Mouse (Mus musculus): ENCODE measurements at regions not wholly inside any gene's neighbourhood (a gene's known extent, or its start where the extent isn't known, plus 50 kb on each side); places are given as distances from the start of the nearest gene placed in this dataset.

GRCm38 (mm10) chr3:21423139-21423538 lies 653.3 kb upstream of the Tbl1xr1 start:
- no peaks in the 10 kb centered on the region for H3K9me3 ChIP-seq (replicated peaks)
- WGBS: 80% methylated on average over 5 of the region's 5 CpGs
- H3K4me3 ChIP-seq: no peak overlapping the region
- H3K4me1 ChIP-seq: peaks cover 10% of the 10 kb centered on the region; the same call in 1 of the 2 replicates
- no peaks in the 10 kb centered on the region for H3K36me3 ChIP-seq
- DNase-seq (ENCODE audit: low spot score): no peak
- no peaks in the 10 kb centered on the region for H3K27me3 ChIP-seq (ENCODE audit: low read depth, poor library complexity, severe bottlenecking)
- no peak overlapping the region for H3K27ac ChIP-seq

DNA sequence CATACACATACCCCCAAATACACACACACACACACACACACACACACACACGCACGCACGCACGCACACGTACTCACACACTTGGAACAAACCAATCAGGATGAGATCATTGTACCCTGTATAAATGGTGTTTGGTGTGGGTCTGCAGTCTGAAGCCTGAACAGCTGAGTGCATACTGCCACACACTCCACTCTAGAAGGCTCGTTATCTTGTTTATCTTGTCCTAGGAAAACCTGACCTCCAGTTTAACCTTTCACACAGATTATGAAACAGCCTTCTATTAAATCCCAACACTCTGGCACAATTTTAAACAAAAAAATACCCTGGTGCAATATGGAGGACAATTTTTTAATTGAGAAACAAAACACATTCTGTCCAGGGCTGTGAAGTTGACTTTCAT lies 649.9 kb upstream of the Tbl1xr1 start:
- no peaks in the 10 kb centered on the region for H3K36me3 ChIP-seq
- peaks cover 10% of the 10 kb centered on the region; the same call in 1 of the 2 replicates for H3K4me1 ChIP-seq
- no peaks in the 10 kb centered on the region for H3K27me3 ChIP-seq (ENCODE audit: low read depth, poor library complexity, severe bottlenecking)
- WGBS: 78% methylated on average over 6 of the region's 6 CpGs
- no peak overlapping the region for H3K27ac ChIP-seq
- no peak overlapping the region for H3K4me3 ChIP-seq
- no peaks in the 10 kb centered on the region for H3K9me3 ChIP-seq (replicated peaks)
- DNase-seq (ENCODE audit: low spot score): no peak

DNA sequence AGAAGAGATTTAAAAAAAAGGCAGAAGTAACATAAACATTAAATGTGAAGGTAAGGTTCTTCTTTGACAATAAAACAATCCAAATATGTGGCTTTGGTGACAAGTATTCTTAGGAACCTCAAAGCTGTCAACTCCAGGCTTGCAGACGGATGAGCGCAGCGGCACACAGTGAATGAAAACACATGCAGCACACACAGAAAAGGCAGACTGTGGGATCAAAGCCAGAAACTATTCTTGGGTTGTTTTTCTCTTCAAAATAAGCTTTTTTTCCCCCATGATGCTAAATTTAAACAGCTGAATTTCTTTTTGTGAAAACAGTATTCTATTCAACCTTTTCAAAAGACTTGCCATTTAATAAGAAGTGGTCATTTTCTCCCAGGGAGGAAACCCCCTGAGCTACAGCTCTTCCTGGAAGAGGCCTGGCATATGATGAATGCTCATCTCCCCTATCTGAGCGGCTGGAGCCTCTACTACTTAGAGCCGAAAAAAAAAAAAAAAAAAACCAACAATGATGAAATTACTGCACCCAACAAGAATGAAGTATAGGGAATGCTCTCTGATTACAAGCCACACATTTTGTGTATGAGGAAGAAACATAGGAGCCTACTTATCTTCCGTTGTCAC lies 648.9 kb upstream of the Tbl1xr1 start:
- Histone ChIP-seq H3K4me1 (peaks cover 10% of the 10 kb centered on the region; the same call in 1 of the 2 replicates), H3K27me3 (ENCODE audit: low read depth, poor library complexity, severe bottlenecking) (no peaks in the 10 kb centered on the region), H3K27ac (no peak overlapping the region), H3K4me3 (no peak overlapping the region), H3K36me3 (no peaks in the 10 kb centered on the region), H3K9me3 (replicated peaks) (no peaks in the 10 kb centered on the region)
- WGBS: 53% methylated on average over 6 of the region's 6 CpGs
- DNase-seq (ENCODE audit: low spot score): no peak

DNA sequence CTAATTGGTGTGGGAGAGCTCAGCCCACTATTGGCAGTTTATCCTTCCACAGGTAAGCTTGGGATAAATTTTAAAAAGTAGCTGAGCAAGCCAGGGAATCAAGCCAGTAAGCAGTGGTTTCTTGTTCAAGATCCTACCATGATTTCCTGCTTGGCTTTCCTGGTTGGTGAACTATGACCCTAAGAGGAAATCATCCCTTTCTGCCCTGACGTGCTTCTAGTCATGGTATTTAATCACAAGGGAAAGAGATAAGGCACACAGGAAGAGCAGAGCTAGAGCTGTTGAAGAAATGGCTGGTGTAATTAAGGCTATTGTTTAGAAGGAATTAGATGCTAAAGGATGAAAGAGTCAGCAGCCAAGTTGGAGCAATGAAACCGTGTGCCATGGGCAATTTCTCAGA lies 648.3 kb upstream of the Tbl1xr1 start:
- Histone ChIP-seq H3K27me3 (ENCODE audit: low read depth, poor library complexity, severe bottlenecking) (no peaks in the 10 kb centered on the region), H3K36me3 (no peaks in the 10 kb centered on the region), H3K27ac (no peak overlapping the region), H3K4me3 (no peak overlapping the region), H3K4me1 (peaks cover 10% of the 10 kb centered on the region; the same call in 1 of the 2 replicates), H3K9me3 (replicated peaks) (no peaks in the 10 kb centered on the region)
- WGBS: 28% methylated on average over 2 of the region's 2 CpGs
- DNase-seq (ENCODE audit: low spot score): no peak

DNA sequence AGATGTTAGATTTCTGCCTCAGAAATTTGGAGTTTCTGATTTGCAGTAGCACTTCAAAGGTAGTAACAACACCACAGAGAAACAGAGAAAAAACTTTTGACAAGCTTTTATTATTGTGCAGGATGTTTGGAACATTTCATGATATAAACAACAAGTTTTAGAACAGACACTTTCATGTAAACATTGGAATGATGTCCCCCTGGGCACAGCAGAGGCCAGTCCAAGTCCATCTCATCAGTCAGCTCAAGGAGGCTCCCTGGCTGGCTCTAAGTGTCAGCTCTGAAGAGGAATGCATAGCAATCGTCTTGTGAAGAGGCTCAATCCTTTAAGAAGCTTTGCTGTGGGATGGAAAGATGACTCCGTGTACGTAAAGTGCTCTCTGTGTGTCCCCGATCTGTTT lies 612.2 kb upstream of the Tbl1xr1 start:
- H3K36me3 ChIP-seq: no peaks in the 10 kb centered on the region
- 74% methylated on average over 4 of the region's 4 CpGs for WGBS
- H3K27me3 ChIP-seq (ENCODE audit: low read depth, poor library complexity, severe bottlenecking): no peaks in the 10 kb centered on the region
- no peak overlapping the region for H3K4me3 ChIP-seq
- no peaks in the 10 kb centered on the region for H3K4me1 ChIP-seq
- no peak for DNase-seq (ENCODE audit: low spot score)
- no peaks in the 10 kb centered on the region for H3K9me3 ChIP-seq (replicated peaks)
- H3K27ac ChIP-seq: no peak overlapping the region

- Histone ChIP-seq H3K27ac (no peak overlapping the region), H3K4me1 (no peaks in the 10 kb centered on the region), H3K9me3 (replicated peaks) (no peaks in the 10 kb centered on the region), H3K27me3 (ENCODE audit: low read depth, poor library complexity, severe bottlenecking) (no peaks in the 10 kb centered on the region), H3K36me3 (no peaks in the 10 kb centered on the region), H3K4me3 (no peak overlapping the region)
- 62% methylated on average over 7 of the region's 7 CpGs for WGBS
- no peak for DNase-seq (ENCODE audit: low spot score)
Observed at GRCm38 (mm10) chr3:21466113-21466645, 610.3 kb upstream of the Tbl1xr1 start.

- Histone ChIP-seq H3K27ac (no peak overlapping the region), H3K4me1 (peaks cover 19% of the 10 kb centered on the region), H3K4me3 (no peak overlapping the region), H3K9me3 (replicated peaks) (no peaks in the 10 kb centered on the region), H3K36me3 (no peaks in the 10 kb centered on the region), H3K27me3 (ENCODE audit: low read depth, poor library complexity, severe bottlenecking) (no peaks in the 10 kb centered on the region)
- DNase-seq (ENCODE audit: low spot score): no peak
- 74% methylated on average over 4 of the region's 4 CpGs for WGBS
Observed at GRCm38 (mm10) chr3:21477366-21477765, 599.1 kb upstream of the Tbl1xr1 start.

- no peaks in the 10 kb centered on the region for H3K36me3 ChIP-seq
- no peak overlapping the region for H3K4me3 ChIP-seq
- no peaks in the 10 kb centered on the region for H3K27me3 ChIP-seq (ENCODE audit: low read depth, poor library complexity, severe bottlenecking)
- peak overlapping the region; percentile 62; the same call in 1 of the 2 replicates for H3K27ac ChIP-seq
- DNase-seq (ENCODE audit: low spot score): peak; percentile 34
- H3K9me3 ChIP-seq (replicated peaks): no peaks in the 10 kb centered on the region
- H3K4me1 ChIP-seq: peaks cover 19% of the 10 kb centered on the region
- WGBS: 43% methylated on average over 5 of the region's 5 CpGs
Observed at GRCm38 (mm10) chr3:21479021-21479795, 597.2 kb upstream of the Tbl1xr1 start.

DNA sequence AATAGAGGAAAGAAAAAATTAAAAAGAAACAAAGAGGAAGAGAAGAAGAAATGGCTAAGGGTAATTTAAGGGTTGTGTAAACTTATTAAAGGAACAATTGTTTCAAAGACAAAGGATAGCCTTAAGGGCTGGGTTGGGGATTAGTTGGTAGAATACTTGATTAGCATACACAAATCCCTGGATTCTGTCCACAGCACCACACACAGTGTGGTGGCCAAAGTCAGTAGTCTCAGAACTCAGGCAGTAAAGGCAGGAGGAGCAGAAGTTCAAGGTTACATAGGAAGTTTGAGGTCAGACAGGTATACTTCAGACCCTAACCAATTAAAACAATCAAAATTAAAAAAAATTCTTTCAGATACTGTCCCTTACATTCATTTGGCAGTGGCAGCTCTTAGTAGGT lies 596.6 kb upstream of the Tbl1xr1 start:
- H3K27ac ChIP-seq: no peak overlapping the region
- no peak overlapping the region for H3K4me3 ChIP-seq
- DNase-seq (ENCODE audit: low spot score): no peak
- H3K4me1 ChIP-seq: peaks cover 19% of the 10 kb centered on the region
- no peaks in the 10 kb centered on the region for H3K36me3 ChIP-seq
- H3K9me3 ChIP-seq (replicated peaks): no peaks in the 10 kb centered on the region
- no peaks in the 10 kb centered on the region for H3K27me3 ChIP-seq (ENCODE audit: low read depth, poor library complexity, severe bottlenecking)

DNA sequence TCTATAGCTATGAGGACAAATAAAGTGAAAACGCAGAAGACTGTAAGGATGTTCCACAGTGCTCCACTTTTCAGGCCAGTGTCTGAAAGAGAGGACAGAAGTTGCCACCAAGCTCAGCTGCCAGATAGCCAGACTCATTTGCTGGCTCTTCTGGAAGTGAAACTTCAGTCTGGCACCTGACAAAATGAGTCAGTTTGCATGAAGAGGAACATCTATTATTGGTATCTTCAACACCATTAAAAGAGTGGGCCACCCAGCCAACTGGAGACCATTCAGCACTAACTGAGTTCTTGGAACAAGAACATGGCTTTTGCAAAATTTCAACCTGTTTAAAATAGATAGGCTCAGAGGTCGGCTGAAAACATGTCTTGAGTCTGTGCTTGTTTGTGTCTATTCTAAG lies 592.4 kb upstream of the Tbl1xr1 start:
- 83% methylated on average over 2 of the region's 2 CpGs for WGBS

DNA sequence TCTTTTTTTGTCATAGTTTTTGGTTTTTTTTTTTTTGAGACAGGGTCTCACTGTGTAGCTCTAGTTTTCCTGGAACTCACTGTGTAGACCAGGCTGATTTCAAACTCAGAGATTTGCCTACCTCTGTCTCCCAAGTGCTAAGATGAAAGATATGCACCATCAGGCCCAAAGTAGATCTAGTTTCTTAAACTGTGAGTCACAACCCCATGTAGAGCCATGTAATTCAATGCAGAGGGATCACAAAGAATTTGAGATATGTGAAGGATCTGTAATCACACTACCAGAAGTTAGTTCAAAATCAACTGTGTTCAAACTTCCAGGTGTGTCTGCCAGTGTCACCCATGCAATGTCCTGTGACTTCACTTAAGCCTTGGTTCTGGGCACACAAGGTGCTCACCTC lies 591.0 kb upstream of the Tbl1xr1 start:
- no peaks in the 10 kb centered on the region for H3K36me3 ChIP-seq

More for the DNA sequence above, 592.4 kb upstream of the Tbl1xr1 start:
- Histone ChIP-seq H3K9me3 (replicated peaks) (no peaks in the 10 kb centered on the region), H3K27me3 (ENCODE audit: low read depth, poor library complexity, severe bottlenecking) (no peaks in the 10 kb centered on the region), H3K4me3 (no peak overlapping the region), H3K36me3 (no peaks in the 10 kb centered on the region), H3K4me1 (peaks cover 5% of the 10 kb centered on the region), H3K27ac (no peak overlapping the region)
- DNase-seq (ENCODE audit: low spot score): no peak

GRCm38 (mm10) chr3:21489547-21489946 lies 586.9 kb upstream of the Tbl1xr1 start:
- no peak for DNase-seq (ENCODE audit: low spot score)
- Histone ChIP-seq H3K36me3 (no peaks in the 10 kb centered on the region), H3K27me3 (ENCODE audit: low read depth, poor library complexity, severe bottlenecking) (no peaks in the 10 kb centered on the region), H3K9me3 (replicated peaks) (no peaks in the 10 kb centered on the region), H3K4me1 (peaks cover 11% of the 10 kb centered on the region), H3K27ac (no peak overlapping the region), H3K4me3 (no peak overlapping the region)
- WGBS: 96% methylated on average over 1 of the region's 1 CpGs

More for the DNA sequence above, 591.0 kb upstream of the Tbl1xr1 start:
- H3K27ac ChIP-seq: no peak overlapping the region
- DNase-seq (ENCODE audit: low spot score): no peak
- no peaks in the 10 kb centered on the region for H3K4me1 ChIP-seq
- H3K27me3 ChIP-seq (ENCODE audit: low read depth, poor library complexity, severe bottlenecking): no peaks in the 10 kb centered on the region
- H3K4me3 ChIP-seq: no peak overlapping the region
- H3K9me3 ChIP-seq (replicated peaks): no peaks in the 10 kb centered on the region

DNA sequence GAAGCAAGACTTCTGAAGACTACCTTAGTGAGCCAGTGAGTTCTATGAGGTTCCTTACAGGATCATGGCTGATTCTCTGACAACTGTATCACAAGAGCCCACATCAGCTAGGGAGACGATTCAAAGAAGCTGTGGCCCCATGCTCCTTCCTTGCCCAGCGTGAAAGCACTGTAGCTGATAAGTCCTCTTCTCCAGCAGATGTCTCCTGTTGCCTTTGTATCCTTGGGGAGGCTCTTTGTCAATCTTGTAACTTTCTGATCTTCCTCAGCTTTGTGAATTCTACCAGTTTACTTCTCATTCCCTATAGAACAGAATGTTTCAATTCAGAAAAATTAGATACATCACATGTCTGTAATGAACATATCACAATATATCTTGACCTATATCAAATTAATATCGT lies 584.0 kb upstream of the Tbl1xr1 start:
- 59% methylated on average over 3 of the region's 3 CpGs for WGBS
- no peak overlapping the region for H3K27ac ChIP-seq
- no peaks in the 10 kb centered on the region for H3K36me3 ChIP-seq
- no peak for DNase-seq (ENCODE audit: low spot score)
- no peak overlapping the region for H3K4me3 ChIP-seq
- no peaks in the 10 kb centered on the region for H3K27me3 ChIP-seq (ENCODE audit: low read depth, poor library complexity, severe bottlenecking)
- peaks cover 25% of the 10 kb centered on the region for H3K4me1 ChIP-seq
- H3K9me3 ChIP-seq (replicated peaks): no peaks in the 10 kb centered on the region
